Mouse (Mus musculus) olfactory bulb, adult 2 months (tissue): Measurements from ENCODE around the gene Ift22. TPM values are rescaled to one million over a fixed set of nuclear protein-coding genes. Genes with fewer than 3 reads are reported as not detected.
"Not testable (repeated sequence)": the region's sequence is repeated elsewhere in the genome, so short reads cannot be mapped to it uniquely, and the experiment has no call there.

Experiments
- H3K27ac ChIP-seq: fragments of 200-500 bp; 2 replicates; pipeline ENCODE4 v1.5.1; 2012; ENCODE audit warnings: low read depth, low read length; ENCODE audit not compliant: insufficient read depth
- H3K4me1 ChIP-seq: fragments of 200-500 bp; 2 replicates; pipeline ENCODE4 v1.6.1; 2012; ENCODE audit warnings: low read length; ENCODE audit not compliant: control insufficient read depth, insufficient read depth
- H3K4me3 ChIP-seq: fragments of 200-500 bp; 2 replicates; pipeline ENCODE4 v1.5.1; 2012; ENCODE audit warnings: mild to moderate bottlenecking, low read depth, low read length, moderate library complexity; ENCODE audit not compliant: insufficient read depth
- CTCF ChIP-seq: fragments of 200-500 bp; IDR thresholded peaks from 2 replicates; pipeline ENCODE4 v1.5.1; 2012; ENCODE audit warnings: low read depth, mild to moderate bottlenecking, low read length, moderate library complexity; ENCODE audit not compliant: insufficient read depth
- POLR2A ChIP-seq: fragments of 200-500 bp; IDR thresholded peaks from 2 replicates; pipeline ENCODE4 v1.6.1; 2012; ENCODE audit warnings: mild to moderate bottlenecking, low read depth, low read length, moderate library complexity; ENCODE audit not compliant: insufficient read depth
- WGBS: fragments of 180-500 bp; shearing (Covaris S2); methylation state at CpG from one replicate; pipeline ENCODE4 v1.1.7; 2018; 5-methylcytosine and 5-hydroxymethylcytosine counted together
- polyA plus RNA-seq: library from polyadenylated mRNA; stranded (reverse); fragments of >200 nt; gene quantifications from 2 replicates; pipeline ENCODE4 v1.2.4, GENCODE M21; 2012; ENCODE audit warnings: low replicate concordance; ENCODE audit not compliant: missing spikeins, insufficient read depth, insufficient read length

Ift22 gene
- polyA plus RNA-seq, 1 experiment, result not detected

GRCm38 (mm10) chr5:136940845-136941560 lies 33.1 kb downstream of the Ift22 start:
- Histone ChIP-seq H3K4me3 (no peak overlapping the region), H3K27ac (no peak overlapping the region), H3K4me1 (peaks cover 9% of the 10 kb centered on the region)
- TF ChIP-seq POLR2A, result no peak
- no peak for TF ChIP-seq CTCF
- 92% methylated on average over 12 of the region's 12 CpGs for WGBS

GRCm38 (mm10) chr5:136942781-136943180 lies 34.8 kb downstream of the Ift22 start:
- WGBS, result 82% methylated on average over 3 of the region's 3 CpGs
- Histone ChIP-seq H3K4me3 (no peak overlapping the region), H3K4me1 (peaks cover 9% of the 10 kb centered on the region), H3K27ac (no peak overlapping the region)
- TF ChIP-seq POLR2A (no peak), CTCF (no peak)

- WGBS, result 88% methylated on average over 2 of the region's 2 CpGs
- TF ChIP-seq CTCF, result no peak
- no peak for TF ChIP-seq POLR2A
These were observed 35.4 kb downstream of the Ift22 start for GRCm38 (mm10) chr5:136943382-136943781.

GRCm38 (mm10) chr5:136945084-136945483 lies 37.1 kb downstream of the Ift22 start:
- Histone ChIP-seq H3K4me1 (peaks cover 12% of the 10 kb centered on the region), H3K27ac (0 out of 2 replicates have a peak overlapping the region, but pooled peaks have one; percentile 35), H3K4me3 (no peak overlapping the region)
- TF ChIP-seq CTCF (no peak), POLR2A (no peak)
- 42% methylated on average over 12 of the region's 12 CpGs for WGBS

More at GRCm38 (mm10) chr5:136943382-136943781, 35.4 kb downstream of the Ift22 start:
- Histone ChIP-seq H3K4me3 (no peak overlapping the region), H3K4me1 (peaks cover 9% of the 10 kb centered on the region), H3K27ac (no peak overlapping the region)

- H3K4me3 ChIP-seq, result no peak overlapping the region
- peaks cover 12% of the 10 kb centered on the region for H3K4me1 ChIP-seq
- no peak overlapping the region for H3K27ac ChIP-seq
- TF ChIP-seq POLR2A (no peak), CTCF (no peak)
These were observed 39.9 kb downstream of the Ift22 start for GRCm38 (mm10) chr5:136947874-136948273.

- H3K27ac ChIP-seq, H3K4me3 ChIP-seq: not testable (repeated sequence)
- 75% methylated on average over 14 of the region's 14 CpGs for WGBS
- H3K4me1 ChIP-seq, result peaks cover 15% of the 10 kb centered on the region
These were observed 41.8 kb downstream of the Ift22 start for GRCm38 (mm10) chr5:136949551-136950336.

- Histone ChIP-seq H3K4me3 (no peak overlapping the region), H3K27ac (no peak overlapping the region), H3K4me1 (peaks cover 11% of the 10 kb centered on the region)
- TF ChIP-seq POLR2A, result no peak
- no peak for TF ChIP-seq CTCF
- 88% methylated on average over 6 of the region's 6 CpGs for WGBS
These were observed 42.6 kb downstream of the Ift22 start for GRCm38 (mm10) chr5:136950521-136950920.

- H3K4me1 ChIP-seq, result peaks cover 17% of the 10 kb centered on the region
- 64% methylated on average over 4 of the region's 4 CpGs for WGBS
- H3K4me3 ChIP-seq, result no peak overlapping the region
These were observed 44.2 kb downstream of the Ift22 start for GRCm38 (mm10) chr5:136952153-136952552.

GRCm38 (mm10) chr5:136953015-136953414 lies 45.1 kb downstream of the Ift22 start, which contains the start of gene Fis1:
Gene Fis1 (plus strand): TSS chr5:136953275.
- H3K27ac ChIP-seq, result 0 out of 2 replicates have a peak within 1 kb of the TSS, but pooled peaks have one; percentile 35
- H3K4me1 ChIP-seq, result peaks cover 17% of the 10 kb centered on the region
- WGBS, result under 1% methylated on average over 23 of the region's 23 CpGs
- TF ChIP-seq POLR2A, result no peak
- no peak for TF ChIP-seq CTCF
- H3K4me3 ChIP-seq, result peak within 1 kb of the TSS; percentile 59

More at GRCm38 (mm10) chr5:136952153-136952552, 44.2 kb downstream of the Ift22 start:
- no peak overlapping the region for H3K27ac ChIP-seq
- no peak for TF ChIP-seq POLR2A
- TF ChIP-seq CTCF, result no peak
